Mouse (Mus musculus) forebrain, embryonic 12.5 days (tissue): Measurements from ENCODE around the gene Dse. TPM values are rescaled to one million over a fixed set of nuclear protein-coding genes. Genes with fewer than 3 reads are reported as not detected.

ENCODE experiments used
- ATAC-seq: fragments of 200-750 bp; cut with Nextera tagmentation; 2 replicates; pipeline ENCODE4 v1.8.0; 2017; ENCODE audit warnings: moderate TSS enrichment; ENCODE audit not compliant: low FRiP score
- H3K27ac ChIP-seq: fragments of 300-500 bp; sonication (generic); 2 replicates; pipeline ENCODE4 v1.5.1; 2016; ENCODE audit warnings: mild to moderate bottlenecking
- H3K27me3 ChIP-seq: fragments of 300-500 bp; sonication (generic); 2 replicates; pipeline ENCODE4 v1.6.1; 2016; ENCODE audit warnings: mild to moderate bottlenecking
- H3K36me3 ChIP-seq: fragments of 300-500 bp; sonication (generic); replicated peaks from 2 replicates; pipeline ENCODE4 v1.6.1; 2016; ENCODE audit warnings: mild to moderate bottlenecking
- H3K4me1 ChIP-seq: fragments of 300-500 bp; sonication (generic); 2 replicates; pipeline ENCODE4 v1.6.1; 2016
- H3K4me2 ChIP-seq: fragments of 300-500 bp; sonication (generic); 2 replicates; pipeline ENCODE4 v1.6.1; 2016; ENCODE audit warnings: mild to moderate bottlenecking, moderate library complexity
- H3K4me3 ChIP-seq: fragments of 300-500 bp; sonication (generic); replicated peaks from 2 replicates; pipeline ENCODE4 v1.5.1; 2016; ENCODE audit warnings: mild to moderate bottlenecking
- H3K9ac ChIP-seq: fragments of 300-500 bp; sonication (generic); 2 replicates; pipeline ENCODE4 v1.6.1; 2016; ENCODE audit warnings: mild to moderate bottlenecking
- H3K9me3 ChIP-seq: fragments of 300-500 bp; sonication (generic); 2 replicates; pipeline ENCODE4 v1.6.1; 2016
- WGBS: fragments of 180-500 bp; shearing (Covaris S2); methylation state at CpG from one replicate; pipeline ENCODE4 v1.1.7; 2016; 5-methylcytosine and 5-hydroxymethylcytosine counted together
- polyA plus RNA-seq: library from polyadenylated mRNA; unstranded; fragments of >200 nt; fragmentation: Nextera tagmentation; extraction: Ambion mirVana; gene quantifications from 2 replicates; pipeline ENCODE4 v1.2.1, GENCODE M21; 2016

The Dse gene
- polyA plus RNA-seq, 1 experiment from 2014 or later, result 13.4 TPM

DNA sequence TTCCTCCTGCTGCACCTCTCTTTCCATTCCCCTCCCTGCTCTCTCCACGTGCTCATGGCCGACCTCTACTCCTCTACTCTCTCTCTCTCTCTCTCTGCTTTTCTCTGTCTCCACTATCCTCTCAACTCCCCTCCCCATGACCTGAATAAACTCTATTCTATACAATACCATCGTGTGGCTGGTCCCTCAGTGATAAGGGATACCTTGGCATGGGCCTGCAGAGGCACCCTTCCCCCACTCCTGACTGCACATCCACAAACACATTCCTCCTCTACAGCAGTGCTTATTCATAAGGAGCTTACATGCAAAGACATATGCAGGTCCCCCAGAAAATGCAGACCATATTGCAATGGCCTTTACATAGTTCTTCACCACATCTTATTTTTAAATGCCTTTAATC lies 16.1 kb upstream of the Dse start:
- H3K4me1 ChIP-seq, result no peaks in the 10 kb centered on the region
- H3K27ac ChIP-seq, result no peak overlapping the region
- WGBS, result 59% methylated on average over 3 of the region's 3 CpGs
- no peak overlapping the region for H3K9ac ChIP-seq
- no peak overlapping the region for H3K4me2 ChIP-seq
- no peak for ATAC-seq
- no peak overlapping the region for H3K4me3 ChIP-seq
- H3K36me3 ChIP-seq, result no peaks in the 10 kb centered on the region
- H3K9me3 ChIP-seq, result no peaks in the 10 kb centered on the region
- H3K27me3 ChIP-seq, result no peaks in the 10 kb centered on the region

DNA sequence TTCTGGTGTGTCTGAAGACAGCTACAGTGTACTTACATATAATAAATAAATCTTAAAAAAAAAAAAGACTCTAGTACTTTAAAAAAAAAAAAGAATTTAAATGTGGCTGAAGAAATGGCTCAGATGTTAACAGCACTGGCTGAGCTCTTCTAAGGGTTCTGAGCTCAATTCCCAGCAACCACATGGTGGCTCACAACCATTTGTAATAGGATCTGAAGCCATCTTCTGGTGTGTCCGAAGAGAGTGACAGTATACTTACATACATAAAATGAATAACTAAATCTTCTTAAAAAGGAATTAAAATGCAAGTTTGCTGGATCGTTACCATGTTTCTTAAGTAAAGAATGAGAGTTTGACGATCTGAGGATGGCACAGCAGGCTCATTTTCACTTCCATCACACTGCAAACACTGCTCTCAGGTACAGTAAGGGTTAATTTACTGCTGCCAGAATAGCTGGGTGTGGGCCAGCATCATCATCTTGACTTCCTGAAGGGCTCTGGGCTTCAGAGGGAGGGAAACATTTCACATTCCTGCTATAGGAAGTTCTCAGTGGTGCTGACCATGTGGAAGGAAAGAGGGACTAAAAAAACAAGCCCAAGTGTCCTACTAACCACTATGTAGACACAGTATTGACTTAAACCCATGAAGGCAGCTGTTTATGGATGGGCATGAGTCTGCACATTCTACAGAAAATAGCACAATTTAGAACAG lies 14.6 kb upstream of the Dse start:
- no peak overlapping the region for H3K9ac ChIP-seq
- no peaks in the 10 kb centered on the region for H3K36me3 ChIP-seq
- no peaks in the 10 kb centered on the region for H3K9me3 ChIP-seq
- H3K27ac ChIP-seq, result no peak overlapping the region
- H3K4me2 ChIP-seq, result no peak overlapping the region
- no peak for ATAC-seq
- H3K27me3 ChIP-seq, result no peaks in the 10 kb centered on the region
- 73% methylated on average over 3 of the region's 3 CpGs for WGBS
- no peaks in the 10 kb centered on the region for H3K4me1 ChIP-seq
- H3K4me3 ChIP-seq, result no peak overlapping the region

DNA sequence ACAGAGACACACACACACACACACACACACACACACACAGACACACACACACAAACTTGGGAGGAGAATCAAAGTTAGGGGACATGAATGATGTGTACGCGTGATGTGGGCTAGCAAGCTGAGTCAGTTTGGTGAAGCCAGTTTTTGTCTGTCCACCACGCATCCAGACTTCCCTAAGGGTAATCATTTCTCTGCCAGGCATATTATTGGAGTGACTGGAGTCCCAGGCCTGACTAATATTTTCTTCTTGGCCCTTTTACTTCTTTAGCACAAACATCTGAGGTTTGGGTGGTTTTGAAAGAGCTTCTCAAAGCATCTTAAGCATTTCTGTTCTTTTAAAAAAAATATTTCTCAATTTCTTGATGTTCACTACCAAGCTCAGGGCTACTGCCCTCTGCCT lies 10.7 kb upstream of the Dse start:
- 96% methylated on average over 3 of the region's 3 CpGs for WGBS
- H3K4me3 ChIP-seq, result no peak overlapping the region

DNA sequence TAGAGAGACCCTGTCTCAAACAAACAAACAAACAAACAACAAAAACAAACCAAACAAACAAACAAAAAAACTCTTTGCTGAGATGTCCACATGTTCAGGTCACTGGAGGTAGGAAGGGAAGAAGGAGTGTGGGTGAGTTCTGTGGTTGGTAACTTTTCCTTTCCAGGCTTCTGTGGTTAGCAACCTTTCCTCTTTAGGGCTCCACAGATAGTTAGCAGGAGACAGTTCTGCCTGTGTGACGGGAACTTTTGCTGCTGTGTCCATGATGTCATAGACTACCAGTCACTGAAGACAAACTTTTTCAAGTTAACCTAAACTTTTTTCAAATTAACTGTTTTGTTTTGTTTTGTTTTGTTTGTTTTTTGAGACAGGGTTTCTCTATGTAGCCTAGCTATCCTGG lies 8.2 kb upstream of the Dse start:
- Histone ChIP-seq H3K36me3 (no peaks in the 10 kb centered on the region), H3K4me3 (no peak overlapping the region), H3K4me2 (no peak overlapping the region), H3K4me1 (no peaks in the 10 kb centered on the region), H3K9ac (no peak overlapping the region), H3K27ac (no peak overlapping the region), H3K9me3 (no peaks in the 10 kb centered on the region), H3K27me3 (no peaks in the 10 kb centered on the region)
- WGBS, result 85% methylated on average over 1 of the region's 1 CpGs
- no peak for ATAC-seq

More for the DNA sequence above, 10.7 kb upstream of the Dse start:
- Histone ChIP-seq H3K36me3 (no peaks in the 10 kb centered on the region), H3K27me3 (no peaks in the 10 kb centered on the region), H3K9ac (no peak overlapping the region), H3K4me1 (no peaks in the 10 kb centered on the region), H3K9me3 (no peaks in the 10 kb centered on the region), H3K4me2 (no peak overlapping the region), H3K27ac (no peak overlapping the region)
- no peak for ATAC-seq

DNA sequence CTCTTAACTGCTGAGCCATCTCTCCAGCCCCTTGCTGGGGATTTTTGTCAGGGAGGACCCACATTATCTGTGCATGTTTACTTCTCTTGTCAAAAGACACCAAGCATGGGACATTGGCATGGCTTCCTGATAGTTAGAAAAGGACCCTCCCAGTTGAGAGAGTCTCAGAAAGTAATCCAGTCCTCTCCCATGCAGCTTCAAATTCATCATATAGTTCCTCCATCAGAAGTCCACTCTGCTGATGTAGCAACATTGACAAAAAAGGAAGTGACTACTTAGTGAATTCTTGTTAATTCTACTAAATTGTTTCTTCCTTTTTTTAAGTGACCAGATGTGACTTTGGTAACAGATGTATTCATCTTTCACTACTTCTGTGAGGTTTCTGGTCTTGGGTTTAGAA lies 2.4 kb upstream of the Dse start:
- H3K9me3 ChIP-seq, result no peaks in the 10 kb centered on the region
- peaks cover 3% of the 10 kb centered on the region; the same call in 1 of the 2 replicates for H3K4me1 ChIP-seq

DNA sequence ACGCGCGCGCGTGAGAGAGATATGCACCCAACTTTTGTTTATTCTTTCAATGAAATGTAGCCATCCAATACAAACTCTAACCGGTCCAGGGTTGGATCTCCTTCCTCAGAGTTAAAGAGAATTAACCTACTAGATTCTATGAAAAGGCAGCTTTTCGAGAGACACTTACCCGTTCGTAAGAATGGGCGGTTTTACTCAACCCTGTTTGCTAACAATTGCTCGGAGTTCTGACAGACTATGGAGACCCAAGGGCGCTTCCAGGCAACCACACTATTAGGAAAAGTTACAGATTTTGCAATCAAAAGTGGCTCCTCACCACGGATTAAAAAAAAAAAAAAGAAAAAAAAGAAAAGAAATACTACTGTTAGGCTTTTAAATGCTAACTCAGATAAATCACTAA lies 516 bp upstream of the Dse start:
- H3K9ac ChIP-seq, result peak overlapping the region; percentile 83; the same call in 1 of the 2 replicates
- peak overlapping the region; percentile 77 for H3K4me2 ChIP-seq
- H3K9me3 ChIP-seq, result no peaks in the 10 kb centered on the region
- H3K27me3 ChIP-seq, result no peaks in the 10 kb centered on the region
- 3% methylated on average over 13 of the region's 13 CpGs for WGBS
- no peaks in the 10 kb centered on the region for H3K36me3 ChIP-seq
- H3K4me3 ChIP-seq, result peak overlapping the region; percentile 69
- H3K27ac ChIP-seq, result peak overlapping the region; percentile 81; the same call in 1 of the 2 replicates
- ATAC-seq, result no peak
- H3K4me1 ChIP-seq, result peaks cover 3% of the 10 kb centered on the region; the same call in 1 of the 2 replicates

More for the DNA sequence above, 2.4 kb upstream of the Dse start:
- Histone ChIP-seq H3K9ac (no peak overlapping the region), H3K36me3 (no peaks in the 10 kb centered on the region), H3K27me3 (no peaks in the 10 kb centered on the region), H3K27ac (no peak overlapping the region), H3K4me2 (no peak overlapping the region), H3K4me3 (no peak overlapping the region)
- ATAC-seq, result no peak

DNA sequence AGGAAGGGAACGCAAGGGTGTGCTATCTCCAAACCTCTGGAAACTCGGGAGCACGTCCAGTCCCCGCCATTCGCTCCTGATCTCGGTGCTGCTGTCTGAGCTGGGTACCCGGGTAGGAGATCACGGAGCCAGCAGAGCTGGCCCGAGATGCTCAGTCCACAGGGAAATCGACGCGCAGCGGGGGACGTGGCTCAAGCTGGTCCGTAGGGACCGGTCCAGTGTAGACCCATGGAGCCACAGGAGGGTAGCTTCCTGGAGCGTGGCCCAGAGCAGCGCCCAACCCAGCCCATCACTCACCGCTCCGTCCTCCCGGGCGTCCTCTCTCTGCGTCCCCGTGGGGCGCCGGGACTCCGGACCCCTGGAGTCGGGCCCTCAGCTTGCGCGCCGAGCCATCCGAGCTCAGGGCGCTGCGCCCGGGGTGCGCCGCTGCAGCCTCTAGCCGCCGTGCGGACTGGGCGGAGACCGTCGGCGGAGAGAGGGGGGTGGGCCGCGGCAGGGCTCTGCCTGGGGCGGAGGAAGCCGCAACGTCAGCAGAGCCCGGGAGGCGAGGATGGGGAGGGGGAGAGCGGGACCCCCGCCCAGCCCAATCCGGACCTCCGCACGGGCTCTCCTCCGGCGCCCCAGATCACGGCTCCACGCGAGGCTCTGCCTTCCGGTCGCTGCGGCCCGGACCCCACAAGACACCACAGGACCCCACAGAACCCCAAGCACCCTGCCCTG lies 572 bp downstream of the Dse start:
- peak overlapping the region; percentile 69 for H3K4me3 ChIP-seq
- H3K9me3 ChIP-seq, result no peaks in the 10 kb centered on the region
- H3K36me3 ChIP-seq, result no peaks in the 10 kb centered on the region
- peaks cover 3% of the 10 kb centered on the region; the same call in 1 of the 2 replicates for H3K4me1 ChIP-seq
- peak; percentile 96 for ATAC-seq
- peak overlapping the region; percentile 83 for H3K9ac ChIP-seq
- no peaks in the 10 kb centered on the region for H3K27me3 ChIP-seq
- peak overlapping the region; percentile 77 for H3K4me2 ChIP-seq
- under 1% methylated on average over 62 of the region's 65 CpGs for WGBS
- peak overlapping the region; percentile 81 for H3K27ac ChIP-seq

DNA sequence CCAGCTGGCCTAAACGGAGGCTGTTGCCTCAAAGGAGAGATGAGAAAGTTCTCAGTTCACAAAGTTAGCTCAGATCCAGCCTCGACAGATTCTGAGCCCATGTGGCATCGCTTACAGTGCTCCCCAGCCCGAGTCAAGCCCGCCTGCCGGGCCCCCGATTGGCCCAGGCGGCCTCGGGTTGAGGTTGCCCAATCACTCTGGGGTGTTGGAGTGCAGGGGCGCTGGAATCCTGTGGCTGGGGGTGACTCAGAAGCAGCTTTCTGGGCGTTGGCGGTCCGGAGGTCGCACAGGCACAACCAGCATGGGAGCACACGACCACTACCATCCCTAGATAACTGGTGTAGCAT lies 1.1 kb downstream of the Dse start:
- Histone ChIP-seq H3K9me3 (no peaks in the 10 kb centered on the region), H3K4me2 (peak overlapping the region; percentile 77), H3K9ac (peak overlapping the region; percentile 83), H3K27ac (peak overlapping the region; percentile 81), H3K4me1 (peaks cover 3% of the 10 kb centered on the region; the same call in 1 of the 2 replicates), H3K27me3 (no peaks in the 10 kb centered on the region), H3K4me3 (peak overlapping the region; percentile 69), H3K36me3 (no peaks in the 10 kb centered on the region)
- ATAC-seq, result no peak; the same call in 1 of the 2 replicates
- WGBS, result under 1% methylated on average over 15 of the region's 15 CpGs

DNA sequence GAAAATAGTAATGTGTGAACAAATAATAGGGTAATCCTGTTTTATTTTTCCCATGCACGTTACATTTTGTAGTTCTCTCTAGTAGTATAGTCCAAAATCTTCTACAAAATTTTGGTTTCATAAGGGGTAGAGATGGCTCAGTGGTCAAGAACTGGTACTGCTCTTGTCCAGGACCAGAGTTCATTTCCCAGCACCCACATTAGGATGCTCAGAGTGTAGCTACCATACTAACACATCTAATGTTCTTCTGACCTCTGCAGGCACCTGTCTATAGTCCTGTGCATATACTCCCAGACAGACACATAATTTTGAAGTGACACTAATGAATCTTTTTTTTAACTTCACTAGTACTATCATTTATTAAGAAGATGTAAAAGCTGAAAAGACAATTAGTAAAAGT lies 1.7 kb downstream of the Dse start:
- H3K27ac ChIP-seq, result no peak overlapping the region
- H3K9ac ChIP-seq, result no peak overlapping the region
- H3K4me3 ChIP-seq, result no peak overlapping the region
- no peaks in the 10 kb centered on the region for H3K9me3 ChIP-seq
- H3K4me1 ChIP-seq, result peaks cover 3% of the 10 kb centered on the region; the same call in 1 of the 2 replicates
- no peak for ATAC-seq
- no peaks in the 10 kb centered on the region for H3K36me3 ChIP-seq
- 94% methylated on average over 1 of the region's 1 CpGs for WGBS
- no peaks in the 10 kb centered on the region for H3K27me3 ChIP-seq
- H3K4me2 ChIP-seq, result no peak overlapping the region

DNA sequence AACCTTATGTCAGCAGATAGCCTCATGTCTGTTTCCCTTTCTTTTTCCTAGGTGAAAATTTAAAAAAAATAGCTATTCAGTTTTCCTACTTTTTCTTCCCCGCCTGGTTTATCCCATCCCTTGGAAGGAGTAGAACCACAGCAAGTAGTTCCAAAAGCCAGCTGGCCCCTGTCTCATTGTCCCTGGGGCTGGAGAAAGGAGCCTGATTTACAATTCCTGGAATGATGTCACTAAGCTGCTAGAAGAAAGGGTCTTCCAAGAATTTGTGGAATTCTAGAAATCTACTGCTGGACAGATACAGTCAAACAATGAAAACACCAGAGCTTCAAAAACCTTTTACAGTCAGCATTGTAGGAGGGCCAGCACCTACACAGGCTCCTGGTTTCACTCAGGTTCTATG lies 6.8 kb downstream of the Dse start:
- H3K9me3 ChIP-seq, result no peaks in the 10 kb centered on the region
- no peak overlapping the region for H3K9ac ChIP-seq
- ATAC-seq, result no peak
- H3K4me1 ChIP-seq, result no peaks in the 10 kb centered on the region
- no peak overlapping the region for H3K4me2 ChIP-seq
- H3K4me3 ChIP-seq, result no peak overlapping the region
- WGBS, result 100% methylated on average over 1 of the region's 1 CpGs
- no peaks in the 10 kb centered on the region for H3K27me3 ChIP-seq
- H3K27ac ChIP-seq, result no peak overlapping the region
- H3K36me3 ChIP-seq, result no peaks in the 10 kb centered on the region

DNA sequence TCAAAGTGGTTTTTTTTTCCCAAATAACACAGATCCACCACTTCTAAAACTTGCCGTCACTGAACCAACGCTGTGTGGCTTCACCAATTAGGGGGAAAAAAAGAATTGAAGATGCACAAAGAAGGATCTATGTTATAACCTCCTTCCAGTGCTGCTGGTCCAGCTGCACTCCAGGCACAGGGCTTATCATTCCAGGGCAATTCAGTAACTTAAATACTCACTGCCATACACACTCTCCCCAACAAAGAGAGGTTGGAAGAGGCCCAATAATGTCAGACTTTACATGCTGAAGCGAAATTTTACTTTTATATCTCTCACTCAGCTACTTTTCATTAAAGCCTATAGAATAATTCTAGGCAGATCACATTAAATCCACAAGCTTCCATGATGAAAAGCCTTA lies 8.9 kb downstream of the Dse start:
- Histone ChIP-seq H3K9me3 (no peaks in the 10 kb centered on the region), H3K9ac (no peak overlapping the region)
- WGBS, result 82% methylated on average over 3 of the region's 3 CpGs

DNA sequence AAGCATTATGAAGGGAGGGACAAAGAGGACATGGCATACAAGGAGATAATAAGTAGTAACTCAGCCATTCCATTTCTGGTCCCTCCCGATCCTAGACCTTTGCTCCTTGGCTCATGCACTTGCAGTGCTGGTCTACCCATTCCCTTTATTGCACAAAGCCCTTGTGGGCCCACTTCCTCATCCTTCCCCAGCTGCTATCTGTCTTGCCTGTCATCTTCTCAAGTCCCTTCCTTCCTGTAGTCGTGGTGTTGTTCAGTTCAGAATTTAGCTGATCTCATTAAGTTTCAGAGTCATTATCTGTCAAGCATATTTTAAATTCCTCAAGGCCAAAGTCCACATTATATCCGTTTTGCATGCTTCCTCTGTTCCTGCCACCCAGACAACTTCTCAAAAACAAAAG lies 9.5 kb downstream of the Dse start:
- Histone ChIP-seq H3K36me3 (no peaks in the 10 kb centered on the region), H3K27me3 (no peaks in the 10 kb centered on the region), H3K4me3 (no peak overlapping the region), H3K4me2 (no peak overlapping the region), H3K9me3 (no peaks in the 10 kb centered on the region), H3K9ac (no peak overlapping the region), H3K27ac (no peak overlapping the region), H3K4me1 (no peaks in the 10 kb centered on the region)
- no peak for ATAC-seq
- 72% methylated on average over 3 of the region's 3 CpGs for WGBS

More for the DNA sequence above, 8.9 kb downstream of the Dse start:
- Histone ChIP-seq H3K4me2 (no peak overlapping the region), H3K4me3 (no peak overlapping the region), H3K27ac (no peak overlapping the region), H3K4me1 (no peaks in the 10 kb centered on the region), H3K36me3 (no peaks in the 10 kb centered on the region), H3K27me3 (no peaks in the 10 kb centered on the region)
- ATAC-seq, result no peak

DNA sequence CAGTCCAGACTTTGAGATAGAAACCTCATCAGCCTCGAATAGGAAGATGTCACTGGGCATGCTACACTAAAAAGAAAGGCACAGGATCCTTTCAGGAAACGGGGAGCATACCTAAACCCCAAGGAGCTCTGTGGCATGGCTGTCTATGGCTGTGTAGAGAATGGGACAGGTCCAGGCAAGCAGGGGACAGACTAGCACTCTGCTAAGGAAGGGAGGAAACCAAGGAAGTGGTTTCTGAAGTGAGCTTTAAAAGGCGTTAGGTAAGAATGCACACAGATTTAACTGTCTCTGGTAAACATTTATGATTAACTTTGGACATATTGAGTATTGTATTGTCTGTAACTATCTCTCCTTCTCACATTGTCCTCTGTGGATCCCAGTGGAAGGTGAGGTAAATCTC lies 10.2 kb downstream of the Dse start:
- H3K4me3 ChIP-seq, result no peak overlapping the region
- no peaks in the 10 kb centered on the region for H3K36me3 ChIP-seq
- no peak overlapping the region for H3K4me2 ChIP-seq
- no peak overlapping the region for H3K9ac ChIP-seq
- H3K9me3 ChIP-seq, result no peaks in the 10 kb centered on the region
- H3K27ac ChIP-seq, result no peak overlapping the region
- no peak for ATAC-seq
- WGBS, result 91% methylated on average over 3 of the region's 3 CpGs
- no peaks in the 10 kb centered on the region for H3K27me3 ChIP-seq
- H3K4me1 ChIP-seq, result no peaks in the 10 kb centered on the region
